Mouse (Mus musculus) megakaryocyte progenitor cell, adult 5-6 weeks (primary cell): ENCODE data around the gene Iqcn. TPM values are rescaled to one million over a fixed set of nuclear protein-coding genes. Genes with fewer than 3 reads are reported as not detected.

Experiments used
- ATAC-seq: replicated peaks from 2 replicates; pipeline ENCODE4 v1.8.0; 2016; ENCODE audit warnings: mild to moderate bottlenecking, moderate TSS enrichment, inconsistent platforms; ENCODE audit not compliant: poor library complexity
- total RNA-seq, 2 experiments: library from RNA; stranded (forward) in 1 of 2; stranded (reverse) in 1 of 2; fragments of 157-497, 149-512 nt in 1 of 2; fragments of 200-1000 nt in 1 of 2; gene quantifications; 2 replicates each; pipeline versions ENCODE4 v1.2.3 to v1.2.4; 2015 to 2017

Gene Iqcn
- total RNA-seq, 2 experiments from 2014 or later: not detected

- peak; percentile 49; the same call in 1 of the 2 replicates for ATAC-seq
Measured at GRCm38 (mm10) chr8:70725792-70726447, 22.7 kb downstream of the Iqcn start.

GRCm38 (mm10) chr8:70726721-70727120 lies 23.5 kb downstream of the Iqcn start:
- ATAC-seq: no peak

GRCm38 (mm10) chr8:70729808-70730475 lies 26.7 kb downstream of the Iqcn start:
- ATAC-seq: peak; percentile 83

GRCm38 (mm10) chr8:70730956-70731355 lies 27.7 kb downstream of the Iqcn start:
- ATAC-seq: 0 out of 2 replicates have a peak, but pooled peaks have one; percentile 15

DNA sequence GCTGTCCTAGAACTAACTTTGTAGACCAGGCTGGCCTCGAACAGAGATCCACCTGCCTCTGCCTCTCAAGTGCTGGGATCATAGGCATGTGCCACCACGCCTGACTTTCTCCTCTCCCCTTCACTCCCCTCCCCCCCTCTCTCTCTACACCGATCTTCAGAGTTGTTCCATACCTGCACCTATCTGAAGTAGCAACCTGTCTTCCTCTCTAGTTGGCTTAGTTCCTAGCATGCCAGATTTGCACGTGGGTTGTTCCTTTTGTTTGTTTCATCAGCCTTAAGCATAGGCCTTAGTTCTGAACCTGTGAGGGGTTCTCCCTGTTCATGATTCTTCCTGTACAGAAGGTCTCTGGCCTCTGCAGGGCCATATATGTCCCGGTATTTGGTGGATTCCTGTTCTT lies 34.4 kb downstream of the Iqcn start:
- no peak for ATAC-seq

- no peak for ATAC-seq
Measured at GRCm38 (mm10) chr8:70738211-70738610, 35.0 kb downstream of the Iqcn start.

DNA sequence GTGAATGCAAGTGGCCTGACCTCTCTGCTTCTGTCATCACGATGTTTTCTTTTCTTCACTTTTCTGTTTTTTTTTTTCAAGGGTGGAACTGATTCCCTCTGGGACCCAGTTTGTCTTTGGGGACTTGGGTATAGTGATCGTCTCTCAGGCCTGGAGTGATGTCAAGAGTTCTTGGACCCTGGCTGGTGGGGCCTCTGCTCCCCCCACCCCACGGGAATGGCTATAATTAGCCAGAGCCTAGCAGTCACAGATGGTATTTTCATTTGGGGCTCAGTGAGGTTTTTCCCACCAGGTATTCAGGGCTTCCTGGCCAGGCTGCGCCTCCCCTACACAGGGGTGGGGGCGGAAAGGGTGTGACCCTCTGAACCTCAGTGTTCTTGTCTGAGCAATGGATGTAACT lies 38.4 kb downstream of the Iqcn start:
- no peak for ATAC-seq

GRCm38 (mm10) chr8:70742176-70742575 lies 38.9 kb downstream of the Iqcn start:
- no peak for ATAC-seq

- ATAC-seq: no peak; the same call in 1 of the 2 replicates
Measured at GRCm38 (mm10) chr8:70742981-70743655, 39.9 kb downstream of the Iqcn start.

DNA sequence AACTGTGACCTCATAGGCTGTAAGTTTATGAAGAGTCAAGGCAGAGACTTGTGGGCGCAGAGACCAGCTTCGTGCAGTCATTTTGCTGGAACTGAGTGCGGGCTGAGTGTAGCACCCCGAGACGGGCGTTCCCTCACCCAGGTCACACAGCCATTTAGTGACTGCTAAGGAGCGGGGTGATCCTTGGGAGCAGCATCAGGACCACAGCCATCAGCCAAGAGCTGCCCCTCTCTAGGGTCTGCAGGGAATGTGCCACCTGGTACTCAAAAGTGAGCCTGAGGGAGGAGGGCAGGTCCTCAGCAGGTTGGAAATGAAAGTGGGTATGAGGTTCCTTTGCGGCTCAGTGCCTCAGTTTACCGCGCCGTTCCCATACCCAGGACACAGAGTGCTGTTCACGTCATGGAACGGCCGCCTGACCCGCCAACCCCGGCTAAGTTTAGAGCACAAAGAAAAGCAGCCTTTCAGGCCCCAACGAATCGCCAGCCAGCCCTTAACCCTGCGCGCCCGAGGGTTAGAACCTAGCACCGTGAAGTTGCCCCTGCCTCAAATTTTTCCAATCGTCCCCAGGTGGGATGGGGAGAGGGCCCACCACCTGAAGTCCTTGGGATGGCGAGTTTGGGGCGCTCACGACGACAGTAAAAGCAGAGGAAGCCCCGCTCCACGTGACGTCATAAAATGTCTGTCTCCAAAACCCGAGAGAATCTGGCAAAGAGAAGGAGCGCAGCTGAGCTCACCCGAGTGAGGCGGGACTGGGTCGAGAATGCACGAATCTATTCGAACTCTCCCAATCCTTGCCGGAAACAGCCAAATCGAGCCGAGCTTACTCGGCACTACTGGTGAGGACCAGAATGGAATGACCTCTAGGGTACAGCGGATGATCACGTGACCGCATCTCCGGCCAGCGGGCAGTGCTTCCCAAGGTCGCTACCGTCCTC lies 40.7 kb downstream of the Iqcn start:
- ATAC-seq: 0 out of 2 replicates have a peak, but pooled peaks have one; percentile 26

- ATAC-seq: no peak
Measured at GRCm38 (mm10) chr8:70744806-70745205, 41.5 kb downstream of the Iqcn start.

DNA sequence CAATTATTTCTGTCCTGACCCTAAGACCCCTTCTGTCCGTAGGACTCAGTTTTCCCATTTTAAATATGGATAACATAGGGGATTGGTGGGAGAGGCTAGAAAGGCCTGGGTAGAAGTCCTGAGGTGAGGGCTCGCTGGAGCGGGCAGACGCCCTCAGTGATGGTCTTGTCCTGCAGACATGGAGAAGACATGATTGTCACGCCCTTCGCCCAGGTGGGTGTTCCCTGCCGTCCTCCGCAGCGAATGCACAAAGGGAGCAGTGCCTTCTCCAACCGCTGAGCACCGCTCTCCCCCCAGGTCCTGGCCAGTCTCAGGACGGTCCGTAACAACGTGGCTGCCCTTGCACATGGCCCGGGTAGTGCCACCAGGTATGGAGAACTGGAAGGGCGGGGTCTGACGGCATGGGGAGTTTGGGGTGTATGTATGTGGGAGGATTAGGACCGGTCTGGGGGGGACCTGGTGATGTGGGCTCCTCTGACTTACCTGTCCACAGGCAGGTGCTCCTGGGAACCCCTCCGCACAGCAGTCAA lies 42.5 kb downstream of the Iqcn start:
- ATAC-seq: no peak

DNA sequence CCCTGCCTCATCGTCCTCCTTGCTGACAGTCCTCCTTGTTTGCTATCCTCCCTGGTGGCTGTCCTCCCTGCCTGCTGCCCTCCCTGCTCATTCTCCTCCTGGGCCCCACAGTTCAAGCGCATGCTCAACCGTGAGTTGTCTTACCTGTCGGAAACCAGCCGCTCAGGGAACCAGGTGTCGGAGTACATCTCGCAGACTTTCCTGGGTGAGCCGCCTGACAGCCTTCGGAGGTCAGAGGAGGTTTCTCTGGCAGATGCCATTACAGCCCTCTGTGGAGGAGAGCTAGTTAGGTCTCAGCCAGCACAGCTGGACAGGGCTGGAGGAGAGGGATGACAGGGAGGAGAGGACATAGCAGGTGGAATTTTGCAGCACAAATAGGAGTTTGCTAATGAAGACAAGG lies 43.4 kb downstream of the Iqcn start:
- ATAC-seq: no peak

GRCm38 (mm10) chr8:70747211-70747890 lies 44.1 kb downstream of the Iqcn start:
- no peak for ATAC-seq

GRCm38 (mm10) chr8:70748246-70749096 lies 45.2 kb downstream of the Iqcn start:
- no peak for ATAC-seq

DNA sequence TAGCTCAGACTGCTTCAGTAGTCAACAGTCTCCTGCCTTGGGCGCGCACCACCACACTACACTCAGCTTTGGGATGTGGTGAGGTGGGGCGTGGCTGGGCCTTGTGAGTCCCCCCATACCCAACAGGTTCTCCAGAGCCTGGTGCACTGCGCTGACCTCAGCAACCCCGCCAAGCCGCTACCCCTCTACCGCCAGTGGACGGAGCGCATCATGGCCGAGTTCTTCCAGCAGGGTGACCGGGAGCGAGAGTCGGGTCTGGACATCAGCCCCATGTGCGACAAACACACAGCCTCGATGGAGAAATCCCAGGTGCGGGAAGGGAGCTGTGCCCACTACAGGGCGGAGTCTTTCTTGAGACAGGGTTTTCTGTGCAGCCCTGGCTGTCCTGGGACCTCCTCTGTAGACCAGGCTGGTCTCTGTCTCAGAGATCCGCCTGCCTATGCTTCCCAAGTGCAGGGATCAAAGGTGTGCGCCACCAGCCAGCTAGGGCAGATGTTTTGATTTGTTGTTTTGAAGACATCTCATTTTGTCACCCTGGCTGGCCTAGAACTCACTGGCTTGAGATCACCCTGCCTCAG lies 45.9 kb downstream of the Iqcn start:
- no peak for ATAC-seq

- ATAC-seq: no peak
Measured at GRCm38 (mm10) chr8:70750128-70750680, 46.9 kb downstream of the Iqcn start.

GRCm38 (mm10) chr8:70752000-70752764 lies 48.9 kb downstream of the Iqcn start:
- ATAC-seq: no peak
